Mouse (Mus musculus): Measurements from ENCODE around the gene Ccr6. TPM values are rescaled to one million over a fixed set of nuclear protein-coding genes. Genes with fewer than 3 reads are reported as not detected.

Ccr6 gene
- total RNA-seq, 2 experiments from 2014 or later: not detected

Other genes starting within 250 kb of the Ccr6 start
- gene Gm49673, start 88.3 kb upstream of the Ccr6 start, total RNA-seq (2015; ENCODE audit: low replicate concordance): not detected in 2 replicates
- 4.9 TPM in 1 of 2 replicates, not detected in the other for gene Gm49673, start 88.3 kb upstream of the Ccr6 start, total RNA-seq (2017; ENCODE audit: low replicate concordance)
- 15.1 and 28.5 TPM in 2 replicates for gene Rnaset2a, start 87.9 kb upstream of the Ccr6 start, total RNA-seq (2015; ENCODE audit: low replicate concordance)
- 1.3 and 6.6 TPM in 2 replicates for gene Rnaset2a, start 87.9 kb upstream of the Ccr6 start, total RNA-seq (2017; ENCODE audit: low replicate concordance)
- 23.5 and 24.1 TPM in 2 replicates for gene Fgfr1op, start 70.5 kb upstream of the Ccr6 start, total RNA-seq (2015; ENCODE audit: low replicate concordance)
- 28.3 and 34.7 TPM in 2 replicates for gene Fgfr1op, start 70.5 kb upstream of the Ccr6 start, total RNA-seq (2017; ENCODE audit: low replicate concordance)
- gene Mpc1, start 46.9 kb downstream of the Ccr6 start, total RNA-seq (2015; ENCODE audit: low replicate concordance): 62.5 and 64.2 TPM in 2 replicates
- 29.8 and 39.3 TPM in 2 replicates for gene Mpc1, start 46.9 kb downstream of the Ccr6 start, total RNA-seq (2017; ENCODE audit: low replicate concordance)
- gene Sft2d1, start 75.1 kb downstream of the Ccr6 start, total RNA-seq (2015; ENCODE audit: low replicate concordance): 39.4 and 82.9 TPM in 2 replicates
- 7.9 and 21.1 TPM in 2 replicates for gene Sft2d1, start 75.1 kb downstream of the Ccr6 start, total RNA-seq (2017; ENCODE audit: low replicate concordance)
- not detected in 2 replicates for gene Prr18, start 101.4 kb downstream of the Ccr6 start, total RNA-seq (2015; ENCODE audit: low replicate concordance)
- 0.53 TPM in 1 of 2 replicates, not detected in the other for gene Prr18, start 101.4 kb downstream of the Ccr6 start, total RNA-seq (2017; ENCODE audit: low replicate concordance)
- not detected in 2 replicates for gene T2, start 119.9 kb downstream of the Ccr6 start, total RNA-seq (2015; ENCODE audit: low replicate concordance)
- not detected in 2 replicates for gene T2, start 119.9 kb downstream of the Ccr6 start, total RNA-seq (2017; ENCODE audit: low replicate concordance)
- gene T, start 198.4 kb downstream of the Ccr6 start, total RNA-seq (2015; ENCODE audit: low replicate concordance): not detected in 2 replicates
- gene T, start 198.4 kb downstream of the Ccr6 start, total RNA-seq (2017; ENCODE audit: low replicate concordance): not detected in 2 replicates

Measured in erythroid progenitor cell, adult 5-6 weeks (primary cell).